Mouse (Mus musculus): ENCODE data around the gene Tbc1d22a.

Gene Tbc1d22a

GRCm38 (mm10) chr15:86290074-86290473 lies 75.8 kb downstream of the Tbc1d22a start:
- peak; percentile 49 for DNase-seq

DNA sequence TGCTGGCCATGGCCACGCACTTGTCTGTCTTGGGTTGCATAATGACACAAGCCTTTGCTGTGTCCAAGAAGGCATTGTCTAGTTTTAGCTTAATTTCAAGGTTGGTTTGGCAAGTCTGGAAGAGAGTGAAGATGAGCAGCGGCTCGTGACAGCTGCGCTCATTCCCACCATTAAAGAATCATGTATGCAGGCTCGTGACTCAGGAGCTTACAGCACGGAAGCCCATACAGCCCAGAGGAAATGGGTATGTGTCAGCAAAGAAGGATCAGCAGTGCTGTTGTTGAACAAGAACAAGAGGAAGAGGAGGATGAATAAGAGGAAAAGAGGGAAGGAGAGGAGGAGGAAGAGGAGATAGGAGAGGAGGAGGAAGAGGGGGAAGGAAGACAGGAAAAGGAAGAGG lies 78.0 kb downstream of the Tbc1d22a start:
- no peak for DNase-seq

DNA sequence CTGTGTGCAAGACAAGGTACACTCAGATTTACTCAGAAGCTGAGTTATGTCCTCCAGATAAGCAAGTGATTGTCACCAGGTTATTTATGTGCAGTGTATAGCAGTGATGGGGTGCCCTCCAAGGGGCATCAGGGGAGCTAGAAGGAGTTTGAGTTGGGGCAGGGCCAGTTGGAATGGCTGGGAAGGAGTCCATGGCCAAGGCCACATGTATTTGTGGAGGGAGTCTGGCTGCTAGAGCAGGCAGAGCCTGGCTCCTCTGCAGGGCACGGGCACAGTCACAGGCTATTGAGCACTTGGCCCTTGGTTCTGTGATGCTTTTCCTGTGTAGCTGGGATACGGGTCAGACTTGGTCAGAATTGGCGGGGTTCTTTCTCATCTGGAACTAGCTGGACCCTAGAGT lies 80.2 kb downstream of the Tbc1d22a start:
- DNase-seq: no peak

DNA sequence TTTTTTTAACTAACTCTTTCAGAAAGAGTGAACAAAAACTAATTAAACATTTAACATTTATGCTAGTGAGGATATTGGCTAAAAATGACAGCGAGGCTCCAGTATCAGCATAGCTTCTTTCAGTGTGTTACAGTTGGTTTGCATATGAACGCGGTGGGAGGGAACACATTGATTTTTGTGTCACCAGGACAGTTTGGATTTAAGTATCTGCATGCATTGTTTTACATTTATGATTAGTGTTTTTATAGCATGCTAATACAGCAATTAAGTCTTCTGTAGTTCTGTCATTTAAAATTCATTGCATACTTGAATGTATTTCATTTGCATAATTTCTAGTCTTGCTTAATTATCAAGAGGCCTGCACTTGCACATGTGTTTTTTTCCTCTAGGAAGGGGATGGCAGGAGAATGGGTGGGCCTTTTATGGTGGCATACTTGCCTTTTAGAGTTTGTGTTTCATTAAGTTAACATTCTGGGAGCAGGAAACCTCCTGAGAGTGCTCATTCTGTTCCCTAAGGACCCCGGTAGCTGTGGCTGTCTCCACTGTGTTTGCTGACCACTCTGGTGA lies 81.5 kb downstream of the Tbc1d22a start:
- no peak for DNase-seq

DNA sequence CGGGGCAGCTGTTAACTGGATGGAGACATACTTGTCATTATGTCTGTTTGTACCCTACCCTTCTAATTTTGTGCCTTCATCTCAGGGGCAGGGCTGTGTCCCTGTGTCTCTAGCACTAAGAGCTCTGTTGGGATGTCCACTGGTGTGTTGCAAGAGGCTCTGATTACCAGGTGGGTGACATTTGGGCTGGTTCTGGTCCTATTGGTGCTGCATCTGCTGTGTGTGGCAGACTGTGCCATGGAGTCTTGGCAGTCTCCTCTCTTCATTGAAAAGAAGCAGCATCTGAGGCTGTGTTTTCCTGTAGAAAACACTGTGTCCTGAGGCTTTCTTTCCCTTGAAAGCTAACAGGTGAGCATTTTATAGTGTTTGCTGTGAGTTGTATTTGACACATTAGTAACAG lies 83.0 kb downstream of the Tbc1d22a start:
- no peak for DNase-seq

DNA sequence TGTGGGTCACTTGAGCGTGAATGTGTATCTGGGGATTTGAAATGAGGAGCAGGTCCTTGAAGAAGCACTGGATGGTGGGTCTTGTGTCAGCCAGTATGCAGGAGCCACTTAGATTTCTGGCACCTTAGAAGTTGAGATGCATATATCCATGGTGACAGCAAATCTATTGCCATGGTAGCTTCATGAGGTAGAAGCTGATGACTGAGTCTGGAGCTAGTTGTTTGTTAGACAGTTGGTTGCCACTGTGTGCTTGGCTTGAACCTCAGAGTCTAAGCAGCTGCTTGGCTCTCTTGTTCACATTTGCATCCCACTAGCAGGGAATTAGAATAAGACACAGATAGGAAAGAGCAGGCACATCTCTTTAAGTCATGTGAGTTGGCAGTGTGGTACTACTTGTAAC lies 89.6 kb downstream of the Tbc1d22a start:
- DNase-seq: no peak

DNA sequence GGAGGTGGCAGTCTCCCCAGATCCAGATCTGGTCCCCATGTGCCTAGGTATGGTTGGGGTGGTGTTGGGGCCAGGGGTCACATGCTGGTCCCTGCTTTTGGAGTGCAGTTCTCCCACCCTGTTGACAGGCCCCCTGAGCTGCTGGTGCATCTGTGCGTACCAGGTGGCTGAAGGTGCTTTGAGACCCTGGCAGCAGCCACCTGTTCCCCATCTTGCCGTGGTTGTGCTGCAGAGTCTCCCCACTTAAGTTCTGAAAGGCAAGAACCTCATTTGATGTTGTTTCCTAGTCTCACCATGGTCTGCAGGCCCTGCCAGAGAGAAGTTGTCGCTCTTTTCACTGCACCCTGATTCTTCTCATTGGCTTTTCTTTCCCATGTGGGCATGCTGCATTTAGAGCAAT lies 90.6 kb downstream of the Tbc1d22a start:
- DNase-seq: no peak

DNA sequence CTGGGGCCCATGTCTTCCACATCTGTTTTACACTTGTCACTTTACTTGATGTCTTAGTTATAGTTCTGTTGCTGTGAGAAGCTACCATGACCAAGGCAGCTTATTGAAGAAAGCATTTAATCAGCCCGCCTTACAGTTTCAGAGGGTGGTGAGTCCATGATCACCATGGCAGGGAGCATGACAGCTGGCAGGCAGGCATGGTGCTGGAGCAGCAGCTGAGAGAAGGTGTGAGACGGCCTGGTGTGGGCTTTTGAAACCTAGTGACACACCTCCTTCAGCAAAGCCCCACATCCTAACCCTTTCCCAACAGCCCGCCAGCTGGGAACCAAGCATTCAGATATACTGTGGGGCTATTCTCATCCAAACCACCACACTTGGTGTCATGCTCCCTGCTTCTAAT lies 91.0 kb downstream of the Tbc1d22a start:
- DNase-seq: no peak

- DNase-seq: peak; percentile 80
Observed at GRCm38 (mm10) chr15:86309213-86309829, 95.1 kb downstream of the Tbc1d22a start.

DNA sequence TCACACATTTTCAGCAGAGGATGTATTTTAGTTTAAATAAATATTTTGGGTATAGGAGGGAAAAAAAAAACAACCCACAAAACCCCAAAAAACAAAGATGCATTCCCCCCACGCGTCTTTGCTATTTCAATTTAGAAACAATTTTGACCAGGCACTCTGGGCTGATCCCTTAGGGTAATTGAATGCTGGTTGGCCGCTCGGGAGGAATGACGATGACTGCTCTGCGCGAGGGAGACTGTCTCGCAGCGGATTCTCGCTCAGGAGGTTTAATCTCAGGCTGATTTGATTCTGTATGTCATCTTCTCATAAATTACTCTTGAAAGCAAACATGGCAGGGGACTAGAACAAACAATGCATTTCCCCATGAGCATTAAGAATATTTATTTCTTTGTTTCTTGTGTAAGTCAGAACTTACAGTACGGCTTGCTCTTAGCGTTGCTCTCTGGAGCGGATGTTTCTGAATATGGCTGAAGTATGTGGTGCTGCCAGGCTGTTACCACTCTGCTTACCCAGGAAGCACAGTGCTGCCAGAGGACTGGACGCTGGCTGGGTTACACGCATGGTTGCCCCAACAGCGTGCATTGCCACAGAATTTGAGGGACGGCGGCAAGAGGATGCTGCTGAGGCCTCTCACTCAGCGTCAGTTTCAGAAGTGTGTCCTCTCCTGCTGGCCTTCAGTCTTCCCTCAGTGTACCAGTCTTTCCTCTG lies 106.7 kb downstream of the Tbc1d22a start:
- no peak for DNase-seq

DNA sequence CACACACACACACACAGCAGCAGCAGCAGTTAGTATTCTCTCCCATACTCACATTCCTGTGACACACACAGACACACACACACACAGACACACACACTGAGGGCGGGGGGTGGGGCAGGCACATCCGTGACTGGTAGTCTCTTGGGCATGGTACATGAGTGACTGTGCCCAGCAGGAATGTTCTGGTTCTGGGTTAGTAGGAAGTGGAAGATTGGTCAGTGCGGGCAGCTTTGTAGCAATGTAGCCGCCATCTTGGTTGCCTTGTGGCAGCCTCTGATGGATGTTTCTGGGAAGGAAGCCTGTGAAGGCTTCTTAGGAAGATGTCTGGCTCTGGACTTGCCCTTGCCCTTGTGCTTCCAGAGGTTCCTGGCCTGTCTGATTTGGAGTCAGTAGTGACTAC lies 112.1 kb downstream of the Tbc1d22a start:
- no peak for DNase-seq

DNA sequence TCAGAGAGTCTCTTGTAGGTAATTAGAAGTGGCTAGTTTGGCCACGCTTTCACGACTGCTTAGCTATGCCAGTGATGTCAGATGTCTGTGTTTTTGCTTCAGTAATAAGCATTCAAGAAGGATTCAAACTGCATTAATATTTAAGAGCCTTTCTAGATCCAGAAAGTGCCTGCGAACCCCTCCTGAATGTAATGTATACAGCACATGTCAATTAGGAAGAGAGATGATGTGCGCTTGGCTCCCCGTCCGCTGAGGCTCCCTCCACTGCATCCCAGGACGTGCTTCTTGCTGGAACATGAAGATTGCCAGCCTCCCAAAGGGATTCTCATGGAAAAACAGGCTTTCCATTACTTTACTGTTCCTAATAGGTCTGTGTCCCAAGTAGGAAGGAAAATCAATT lies 115.7 kb downstream of the Tbc1d22a start:
- no peak for DNase-seq

GRCm38 (mm10) chr15:86330454-86330853 lies 116.2 kb downstream of the Tbc1d22a start:
- DNase-seq: no peak

DNA sequence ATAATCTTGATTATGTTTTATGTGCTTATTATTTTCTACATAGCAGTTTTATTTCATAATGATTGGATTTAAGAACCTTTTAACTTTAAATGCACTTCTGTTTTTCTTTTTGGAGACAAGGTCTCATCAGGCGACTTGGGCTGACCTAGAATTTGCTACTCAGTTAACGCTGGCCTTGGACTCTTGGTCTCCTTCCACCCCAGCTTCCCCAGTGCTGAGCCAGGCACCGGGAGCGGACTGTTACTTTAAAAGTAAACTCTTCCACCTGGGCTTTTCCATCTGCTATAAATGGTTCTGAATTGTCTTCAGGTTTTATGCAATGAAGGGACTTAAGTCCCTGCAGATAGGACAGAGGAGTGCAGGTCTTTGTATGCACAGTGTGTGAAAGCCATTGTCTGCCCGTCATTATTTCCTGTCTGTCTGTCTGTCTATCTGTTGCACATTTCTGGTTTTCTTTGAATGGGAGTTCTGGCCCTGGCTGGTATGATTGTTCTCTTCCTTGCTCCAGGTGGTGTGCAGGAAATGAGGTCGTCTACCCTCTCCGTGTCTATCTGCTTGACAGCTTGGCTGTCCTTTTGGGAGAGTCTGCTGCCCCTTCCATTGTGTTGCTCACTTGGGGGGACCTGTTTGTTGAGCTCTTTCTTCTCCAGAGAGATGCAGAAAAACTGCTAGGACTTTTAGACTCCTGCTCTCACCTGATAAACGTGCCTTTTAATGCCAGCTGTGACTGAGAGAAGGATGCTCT lies 117.4 kb downstream of the Tbc1d22a start:
- no peak for DNase-seq

- DNase-seq: no peak
Observed at GRCm38 (mm10) chr15:86333176-86333575, 118.9 kb downstream of the Tbc1d22a start.

GRCm38 (mm10) chr15:86333606-86334005 lies 119.3 kb downstream of the Tbc1d22a start:
- DNase-seq: no peak

DNA sequence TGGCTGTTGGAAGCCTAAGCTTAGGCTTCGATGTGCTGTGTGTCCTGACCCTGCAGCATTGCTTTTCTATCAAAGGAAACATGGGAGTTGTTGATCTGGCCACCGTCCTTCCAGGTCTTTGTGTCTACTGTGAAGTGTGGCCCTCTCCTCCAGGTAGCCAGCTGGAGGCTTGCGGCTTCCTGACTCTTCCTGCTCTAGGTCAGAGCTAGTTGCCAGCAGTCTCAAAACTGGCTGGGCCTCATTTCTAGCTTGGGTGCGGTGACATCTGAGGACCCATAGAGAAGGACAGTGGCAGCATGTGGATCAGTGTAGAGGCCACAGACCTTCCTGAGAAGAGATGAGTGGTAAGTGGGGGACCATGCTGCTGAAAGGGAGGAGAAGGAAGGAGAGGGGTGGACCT lies 120.0 kb downstream of the Tbc1d22a start:
- no peak for DNase-seq

GRCm38 (mm10) chr15:86334745-86335144 lies 120.5 kb downstream of the Tbc1d22a start:
- no peak for DNase-seq

GRCm38 (mm10) chr15:86335781-86336180 lies 121.5 kb downstream of the Tbc1d22a start:
- DNase-seq: no peak

GRCm38 (mm10) chr15:86337726-86338125 lies 123.5 kb downstream of the Tbc1d22a start:
- no peak for DNase-seq

DNA sequence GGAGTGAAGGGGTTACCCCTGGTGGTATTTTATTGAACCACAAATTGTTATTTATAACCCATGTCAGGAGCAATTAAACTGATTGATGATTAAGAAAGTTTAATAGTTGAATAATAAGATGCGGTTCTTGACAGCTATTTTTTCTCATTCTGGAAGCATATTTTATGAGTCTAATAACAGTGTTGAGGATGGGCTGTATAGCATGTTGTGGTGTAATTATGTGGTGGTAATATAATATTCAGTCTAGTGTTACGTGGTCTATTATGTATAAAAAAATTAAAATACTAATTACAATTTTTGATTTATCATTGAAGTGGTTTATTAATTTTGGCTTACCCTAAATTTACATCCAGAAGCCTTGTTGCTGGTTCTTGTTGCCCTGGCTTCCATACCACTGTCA lies 125.5 kb downstream of the Tbc1d22a start:
- DNase-seq: no peak

DNA sequence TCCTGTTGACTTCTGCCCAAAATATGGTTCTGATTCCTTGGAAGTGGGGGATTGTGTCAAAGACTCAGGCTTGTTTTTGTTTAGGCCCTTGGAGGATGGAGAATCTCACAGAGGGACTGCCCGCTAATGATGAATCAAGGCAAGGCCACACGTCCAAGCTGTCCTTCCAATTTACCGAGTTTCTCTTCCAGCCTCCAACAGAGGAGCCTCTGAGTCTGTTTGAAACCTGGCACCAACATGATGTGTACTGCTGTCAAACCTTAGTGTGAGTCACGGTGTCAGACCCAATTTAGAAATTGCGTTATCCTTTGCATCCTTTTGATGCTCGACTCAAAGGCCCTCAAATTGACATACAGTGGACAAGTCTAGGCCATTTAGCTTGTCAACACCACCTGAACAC lies 126.5 kb downstream of the Tbc1d22a start:
- DNase-seq: no peak

GRCm38 (mm10) chr15:86342637-86343375 lies 128.5 kb downstream of the Tbc1d22a start:
- DNase-seq: no peak
